Mouse (Mus musculus) heart, adult 8-10 months (tissue): ENCODE measurements around the gene Nectin3. TPM values are rescaled to one million over a fixed set of nuclear protein-coding genes. Genes with fewer than 3 reads are reported as not detected.
"Not testable (repeated sequence)": the region's sequence is repeated elsewhere in the genome, so short reads cannot be mapped to it uniquely, and the experiment has no call there.

Experiments
- DNase-seq: peaks from one replicate; pipeline ENCODE4 v3.0.0; 2022; ENCODE audit warnings: low spot score
- total RNA-seq, 4 experiments: library from RNA; stranded (reverse); gene quantifications; 2 replicates each; pipeline ENCODE4 v1.2.4; 2022

Nectin3 gene
- total RNA-seq, 4 experiments from 2014 or later: 5.8 to 7.5 (median 6.0) TPM

GRCm38 (mm10) chr16:46416177-46416576, 82.1 kb downstream of the Nectin3 start:
- DNase-seq: no peak

DNA sequence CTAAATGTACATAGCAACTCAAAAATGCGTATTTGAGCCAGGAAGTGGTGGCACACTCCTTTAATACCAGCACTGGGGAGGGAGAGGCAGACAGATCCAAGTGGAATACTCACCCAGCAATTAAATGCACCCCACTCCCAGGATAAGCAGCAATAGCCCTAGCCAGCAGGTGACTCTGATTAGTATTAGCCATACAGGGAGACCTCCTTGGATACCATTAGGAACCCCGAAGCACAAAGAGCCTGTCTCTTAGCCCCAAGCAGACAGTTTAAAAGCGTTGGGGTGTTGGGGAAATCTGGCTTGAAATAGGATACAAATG, 87.6 kb downstream of the Nectin3 start:
- DNase-seq: no peak

DNA sequence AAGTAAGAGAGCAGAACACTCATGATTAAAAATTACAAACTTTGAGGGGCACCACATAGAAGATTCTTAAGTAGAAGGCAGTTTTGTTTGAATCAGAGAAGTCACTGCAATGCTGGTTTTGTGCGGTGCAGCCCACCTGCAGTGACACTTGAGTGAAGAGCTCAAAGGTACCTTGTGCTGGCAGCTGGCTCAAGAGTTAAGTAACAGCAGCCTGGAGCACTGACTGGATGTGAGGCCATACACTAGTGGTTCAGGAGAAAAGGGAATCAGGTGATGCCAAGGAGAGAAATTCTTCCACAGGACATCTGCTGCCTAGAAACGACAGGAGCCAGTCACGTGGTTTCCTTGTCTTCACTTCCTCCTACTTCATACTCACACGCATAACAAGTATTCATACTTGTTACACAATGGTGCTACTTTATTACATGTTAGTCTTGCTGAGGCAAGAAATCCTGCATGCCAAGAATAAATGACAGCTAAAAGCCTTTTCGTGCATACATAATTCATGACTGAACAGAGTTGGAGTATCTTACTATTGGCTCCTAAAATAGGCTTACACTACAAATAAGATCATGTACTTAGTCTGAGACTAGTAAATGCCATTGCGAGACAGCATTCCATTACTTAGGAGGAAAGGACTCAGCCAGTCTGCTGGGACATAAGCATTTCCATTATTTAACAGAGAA, 88.1 kb downstream of the Nectin3 start:
- DNase-seq: no peak

GRCm38 (mm10) chr16:46407997-46408396, 90.3 kb downstream of the Nectin3 start:
- DNase-seq: no peak

- DNase-seq: no peak
Measured at GRCm38 (mm10) chr16:46406844-46407639, 91.3 kb downstream of the Nectin3 start.

- no peak for DNase-seq
Measured at GRCm38 (mm10) chr16:46397945-46398344, 100.4 kb downstream of the Nectin3 start.

GRCm38 (mm10) chr16:46389415-46390033, 108.8 kb downstream of the Nectin3 start:
- no peak for DNase-seq

GRCm38 (mm10) chr16:46388527-46389414, 109.6 kb downstream of the Nectin3 start:
- DNase-seq: no peak

DNA sequence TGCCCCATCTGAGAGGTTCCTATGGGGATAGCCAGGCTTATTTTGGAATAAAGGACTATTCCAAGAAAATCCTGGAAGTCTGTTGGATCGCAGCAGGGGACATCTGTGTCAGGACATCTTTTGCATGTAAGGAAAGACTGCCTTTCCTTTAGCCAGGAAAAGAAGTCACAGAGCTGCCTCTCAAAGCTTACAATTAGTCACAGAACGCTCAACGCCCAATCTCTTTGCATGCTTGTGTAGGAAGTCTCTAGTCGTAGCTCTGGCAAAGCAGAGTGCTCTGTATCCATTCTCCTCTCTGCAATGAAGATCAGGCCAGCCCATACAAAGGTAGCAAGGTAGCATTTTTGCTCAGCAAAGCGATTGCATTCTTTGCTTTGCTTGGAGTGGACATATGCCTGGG, 114.0 kb downstream of the Nectin3 start:
- DNase-seq: no peak

GRCm38 (mm10) chr16:46383344-46383743, 115.0 kb downstream of the Nectin3 start:
- DNase-seq: no peak

- no peak for DNase-seq
Measured at GRCm38 (mm10) chr16:46376575-46376974, 121.8 kb downstream of the Nectin3 start.

DNA sequence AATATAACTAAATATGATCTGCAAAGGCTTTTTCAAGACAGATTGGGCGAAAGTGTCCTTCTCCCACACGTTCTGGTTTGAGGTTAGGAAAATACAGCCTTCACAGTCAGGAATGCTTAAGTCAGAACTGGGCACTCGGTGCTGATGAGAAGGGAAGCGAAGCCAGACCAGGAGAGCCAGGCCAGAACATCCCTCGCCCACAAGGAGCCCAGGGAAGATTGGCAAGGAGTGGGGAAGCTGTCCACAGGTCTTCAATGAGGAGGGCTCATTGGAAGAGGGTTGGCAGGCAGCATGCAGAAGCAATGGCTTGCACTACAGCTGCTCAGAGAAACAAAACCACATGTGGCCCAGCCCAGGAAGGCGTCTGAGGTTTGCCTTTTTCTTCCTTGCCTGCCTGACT, 136.3 kb downstream of the Nectin3 start:
- no peak for DNase-seq

DNA sequence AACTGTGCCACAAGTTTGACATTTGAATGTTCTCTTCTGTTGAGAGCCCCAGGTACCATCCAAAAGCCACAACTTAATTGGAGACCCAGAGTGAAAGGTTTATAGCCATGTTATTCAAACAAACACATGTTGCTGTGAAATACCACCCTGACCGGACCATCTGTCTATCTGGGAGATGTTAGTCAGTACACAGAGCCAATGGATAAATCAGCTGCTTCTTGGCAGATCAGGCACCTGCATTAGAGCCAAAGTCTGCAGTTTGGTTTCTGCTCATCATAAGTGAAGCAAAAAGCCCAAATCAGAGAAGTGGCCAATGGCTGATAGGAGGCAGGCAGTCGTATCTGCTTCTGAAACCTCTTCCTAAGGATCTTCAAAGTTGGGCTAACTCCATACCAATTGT, 140.7 kb downstream of the Nectin3 start:
- not testable (repeated sequence) for DNase-seq

DNA sequence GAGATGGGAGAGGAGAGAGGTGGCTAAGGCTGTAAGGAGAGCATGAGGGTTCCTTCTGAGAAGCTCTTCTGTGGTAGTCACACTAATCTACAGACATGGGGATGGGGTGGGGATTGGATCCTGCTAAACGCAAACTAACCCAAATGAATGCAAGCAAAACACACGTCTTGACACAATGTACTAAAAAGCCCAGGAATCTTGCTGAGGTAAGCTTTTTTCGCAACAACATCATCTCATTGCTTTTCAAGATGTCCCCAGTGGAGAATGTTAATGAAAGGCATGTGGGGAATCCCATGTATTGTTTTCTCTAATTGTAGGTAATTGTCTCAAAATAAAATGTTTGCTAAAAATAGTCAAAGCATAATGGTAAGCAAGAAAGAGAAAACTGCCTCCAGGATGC, 141.7 kb downstream of the Nectin3 start:
- DNase-seq: no peak
